16 mouse cellular contexts compared by ENCODE assay signal in genomic region chr9:98650547-98650946, GRCm38 (mm10).
"Had no signal": no experiment of that assay in that cellular context is flagged by ENCODE, and none has a peak within 500 bp of the region (broad histone marks: within the 10 kb centered on the region; RNA-seq: fewer than 3 reads in every experiment).

No protein-coding gene starts in this region.

- H3K9ac ChIP-seq: neural tube, embryonic 13.5 days; neural tube, embryonic 15.5 days; stomach, embryonic 15.5 days had no signal

- H3K27me3 ChIP-seq: neural tube, embryonic 13.5 days; stomach, embryonic 15.5 days had no signal

- H3K4me2 ChIP-seq: neural tube, embryonic 13.5 days; neural tube, embryonic 15.5 days; stomach, embryonic 15.5 days had no signal

- DNase-seq: retina, postnatal 1 day; right cerebral cortex, adult 18-20 months; right cerebral cortex, postnatal 14 days; right cerebral cortex, postnatal 25 days; right cerebral cortex, postnatal 4 days; spleen, adult 18-20 months; thymus, adult 18-20 months; thymus, adult 2 months; thymus, postnatal 14 days; thymus, postnatal 25 days; thymus, postnatal 36 days; thymus, postnatal 4 days had no signal

- H3K4me1 ChIP-seq: neural tube, embryonic 13.5 days; neural tube, embryonic 15.5 days had no signal

- H3K36me3 ChIP-seq: neural tube, embryonic 13.5 days; neural tube, embryonic 15.5 days; stomach, embryonic 15.5 days had no signal

- H3K4me3 ChIP-seq: neural tube, embryonic 13.5 days; neural tube, embryonic 15.5 days; stomach, embryonic 15.5 days had no signal

- H3K27ac ChIP-seq: neural tube, embryonic 13.5 days; neural tube, embryonic 15.5 days; stomach, embryonic 15.5 days; stomach, postnatal 0 days had no signal

- H3K9me3 ChIP-seq: neural tube, embryonic 13.5 days; neural tube, embryonic 15.5 days; stomach, embryonic 15.5 days had no signal
